Mouse (Mus musculus) stomach, embryonic 14.5 days (tissue): ENCODE results near the gene Ace. TPM values are rescaled to one million over a fixed set of nuclear protein-coding genes. Genes with fewer than 3 reads are reported as not detected.

Experiments
- ATAC-seq: fragments of 200-750 bp; cut with Nextera tagmentation; 2 replicates; pipeline ENCODE4 v1.8.0; 2017; ENCODE audit warnings: low read depth, moderate TSS enrichment; ENCODE audit not compliant: insufficient number of reproducible peaks, insufficient read depth, low FRiP score
- H3K27ac ChIP-seq: fragments of 300-500 bp; sonication (generic); 2 replicates; pipeline ENCODE4 v1.5.1; 2014; ENCODE audit warnings: mild to moderate bottlenecking, low read length, moderate library complexity, mixed read lengths
- H3K27me3 ChIP-seq: fragments of 300-500 bp; sonication (generic); 2 replicates; pipeline ENCODE4 v1.6.1; 2014; ENCODE audit warnings: low read length, control low read depth, mixed read lengths; ENCODE audit not compliant: control insufficient read depth, insufficient read depth
- H3K36me3 ChIP-seq: fragments of 300-500 bp; sonication (generic); 2 replicates; pipeline ENCODE4 v1.6.1; 2014; ENCODE audit warnings: mild to moderate bottlenecking, control low read depth, low read length, moderate library complexity, mixed read lengths; ENCODE audit not compliant: control insufficient read depth, insufficient read depth
- H3K4me1 ChIP-seq: fragments of 300-500 bp; sonication (generic); 2 replicates; pipeline ENCODE4 v1.6.1; 2014; ENCODE audit warnings: low read length, control low read depth, mixed read lengths; ENCODE audit not compliant: control insufficient read depth, insufficient read depth
- H3K4me2 ChIP-seq: fragments of 300-500 bp; sonication (generic); replicated peaks from 2 replicates; pipeline ENCODE4 v1.6.1; 2014; ENCODE audit warnings: low read depth, low read length, control low read depth
- H3K4me3 ChIP-seq: fragments of 300-500 bp; sonication (generic); 2 replicates; pipeline ENCODE4 v1.5.1; 2014; ENCODE audit warnings: low read depth, low read length, control low read depth
- H3K9ac ChIP-seq: fragments of 300-500 bp; sonication (generic); replicated peaks from 2 replicates; pipeline ENCODE4 v1.6.1; 2014; ENCODE audit warnings: low read depth, mild to moderate bottlenecking, control low read depth, low read length, moderate library complexity, mixed read lengths
- H3K9me3 ChIP-seq: fragments of 300-500 bp; sonication (generic); 2 replicates; pipeline ENCODE4 v1.6.1; 2016; ENCODE audit warnings: low read depth, low read length, control low read depth; ENCODE audit not compliant: control insufficient read depth
- WGBS: fragments of 180-500 bp; shearing (Covaris S2); extraction: QIAGEN DNeasy Blood & Tissue Kit; methylation state at CpG from one replicate; pipeline ENCODE4 v1.1.7; 2014; 5-methylcytosine and 5-hydroxymethylcytosine counted together
- polyA plus RNA-seq: library from polyadenylated mRNA; unstranded; fragments of >200 nt; fragmentation: Nextera tagmentation; extraction: Ambion mirVana; gene quantifications from 2 replicates; pipeline ENCODE4 v1.2.1, GENCODE M21; 2014

The Ace gene
- polyA plus RNA-seq, 1 experiment from 2014 or later: 0.72 TPM

DNA sequence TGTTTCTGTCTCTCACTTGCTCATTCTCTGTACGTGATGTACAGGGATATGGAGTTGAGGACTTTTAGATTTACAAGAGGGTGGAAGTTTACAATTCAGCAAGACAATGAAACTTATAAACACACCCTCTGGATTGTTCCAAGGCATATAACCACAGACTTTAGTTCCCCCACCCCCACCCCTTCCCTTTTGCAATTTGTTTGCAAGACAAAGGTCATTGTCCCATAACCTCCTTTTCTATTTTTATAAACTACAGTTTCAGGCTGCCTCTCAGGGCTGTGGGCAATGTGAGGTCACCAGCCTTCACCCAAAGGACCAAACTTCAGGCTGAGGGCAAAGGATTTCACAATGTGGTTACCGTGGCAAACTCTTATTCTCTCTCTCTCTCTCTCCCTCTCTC, 22.5 kb downstream of the Ace start:
- no peaks in the 10 kb centered on the region for H3K4me1 ChIP-seq
- H3K27me3 ChIP-seq: no peaks in the 10 kb centered on the region
- H3K9ac ChIP-seq: no peak overlapping the region
- no peak overlapping the region for H3K4me2 ChIP-seq
- no peak overlapping the region for H3K4me3 ChIP-seq
- no peak for ATAC-seq
- H3K36me3 ChIP-seq: no peaks in the 10 kb centered on the region
- H3K27ac ChIP-seq: no peak overlapping the region
- no peaks in the 10 kb centered on the region for H3K9me3 ChIP-seq
- 65% methylated on average over 2 of the region's 2 CpGs for WGBS

DNA sequence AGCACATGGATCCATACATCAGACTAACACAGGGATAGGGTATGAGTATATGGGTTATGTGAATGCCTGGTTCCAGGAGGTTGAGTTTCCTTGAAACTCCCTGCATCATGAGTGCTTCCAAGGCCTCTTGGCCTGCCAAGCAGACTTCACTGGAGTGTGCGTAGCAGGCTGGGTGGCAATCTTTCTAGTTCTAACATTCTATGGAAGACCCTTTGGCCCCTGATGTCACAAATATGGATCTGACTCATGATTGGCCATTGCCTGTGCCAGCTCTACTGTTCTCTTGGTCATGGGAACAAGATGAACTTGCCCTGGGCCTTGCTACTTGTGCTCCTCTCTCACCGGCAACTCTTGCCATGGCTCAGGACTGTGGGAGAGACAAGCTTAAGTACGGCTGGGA, 26.6 kb downstream of the Ace start, which contains the start of gene Ace3:
TSS of gene Ace3 (plus strand) at position 301 of the 400 bp plus-strand sequence.
- ATAC-seq: no peak
- Histone ChIP-seq H3K27me3 (no peaks in the 10 kb centered on the region), H3K36me3 (no peaks in the 10 kb centered on the region), H3K27ac (no peak within 1 kb of the TSS), H3K9ac (no peak within 1 kb of the TSS), H3K9me3 (no peaks in the 10 kb centered on the region), H3K4me1 (no peaks in the 10 kb centered on the region), H3K4me3 (no peak within 1 kb of the TSS), H3K4me2 (no peak within 1 kb of the TSS)
- WGBS: 98% methylated on average over 3 of the region's 3 CpGs

DNA sequence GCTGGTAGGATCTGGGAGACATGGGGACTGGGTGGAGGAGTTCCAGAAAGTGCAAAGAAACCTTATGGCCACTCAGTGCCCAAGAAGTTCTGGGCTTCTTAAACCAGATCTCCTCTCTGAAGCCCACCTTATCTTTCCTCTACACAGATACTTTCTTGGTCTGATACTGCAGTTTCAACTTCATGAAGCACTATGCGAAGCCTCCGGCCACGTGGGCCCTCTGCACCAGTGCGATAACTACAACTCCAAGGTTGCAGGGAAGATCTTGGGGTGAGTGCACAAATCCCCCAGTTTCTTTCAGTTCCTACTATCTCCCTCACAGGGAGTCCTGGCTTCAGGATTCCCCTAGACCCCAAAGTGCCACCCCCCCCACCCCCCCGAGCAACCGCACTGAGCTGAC, 32.3 kb downstream of the Ace start:
- Histone ChIP-seq H3K36me3 (no peaks in the 10 kb centered on the region), H3K27me3 (no peaks in the 10 kb centered on the region), H3K4me1 (no peaks in the 10 kb centered on the region), H3K4me3 (no peak overlapping the region), H3K9me3 (no peaks in the 10 kb centered on the region), H3K27ac (no peak overlapping the region), H3K9ac (no peak overlapping the region), H3K4me2 (no peak overlapping the region)
- 89% methylated on average over 6 of the region's 6 CpGs for WGBS
- ATAC-seq: no peak

DNA sequence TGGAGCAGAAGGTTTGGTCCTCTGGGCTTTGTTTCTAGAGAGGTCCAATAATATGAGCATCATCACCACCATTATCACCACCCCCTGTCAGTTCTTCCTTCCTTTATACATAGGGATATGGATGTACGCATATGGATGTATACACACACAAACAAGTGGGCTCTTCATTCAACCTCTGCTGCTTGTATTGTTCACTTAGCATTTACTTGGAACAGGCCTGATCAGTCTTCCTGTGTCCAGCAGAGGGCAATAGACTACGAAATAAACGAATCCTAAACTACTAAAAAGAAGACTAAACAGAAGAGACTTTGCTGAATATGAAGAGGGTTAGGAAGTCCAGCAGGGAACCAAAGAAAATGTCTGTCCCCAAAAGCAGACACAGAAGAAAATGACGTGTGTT, 34.0 kb downstream of the Ace start:
- Histone ChIP-seq H3K27me3 (no peaks in the 10 kb centered on the region), H3K4me1 (no peaks in the 10 kb centered on the region), H3K4me3 (no peak overlapping the region), H3K9me3 (no peaks in the 10 kb centered on the region), H3K27ac (no peak overlapping the region), H3K4me2 (no peak overlapping the region), H3K36me3 (no peaks in the 10 kb centered on the region), H3K9ac (no peak overlapping the region)
- WGBS: 50% methylated on average over 4 of the region's 4 CpGs
- no peak for ATAC-seq

DNA sequence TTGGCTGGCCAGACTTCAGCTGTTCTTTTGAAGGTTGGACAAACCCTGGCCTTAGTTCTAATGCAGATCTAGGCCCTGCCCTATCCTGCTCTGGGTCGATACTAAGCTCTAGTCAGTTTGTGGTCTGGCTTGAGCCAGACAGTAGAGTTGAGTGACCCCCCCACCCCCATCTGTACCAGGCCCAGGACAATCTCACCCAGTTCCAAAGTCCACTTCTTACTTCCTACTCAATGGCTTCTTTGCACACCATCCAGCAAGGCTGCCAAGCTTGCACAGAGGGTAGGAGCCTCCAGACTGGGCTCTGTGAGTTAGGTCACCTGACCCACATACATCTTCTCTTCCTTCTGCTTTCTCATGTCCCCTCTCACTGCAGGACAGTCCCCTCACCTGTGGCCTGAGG, 36.8 kb downstream of the Ace start:
- ATAC-seq: no peak
- Histone ChIP-seq H3K4me1 (no peaks in the 10 kb centered on the region), H3K9ac (no peak overlapping the region), H3K27ac (no peak overlapping the region), H3K36me3 (no peaks in the 10 kb centered on the region), H3K4me2 (no peak overlapping the region), H3K9me3 (no peaks in the 10 kb centered on the region), H3K27me3 (no peaks in the 10 kb centered on the region; the same call in 1 of the 2 replicates), H3K4me3 (no peak overlapping the region)
- WGBS: 77% methylated on average over 1 of the region's 1 CpGs

DNA sequence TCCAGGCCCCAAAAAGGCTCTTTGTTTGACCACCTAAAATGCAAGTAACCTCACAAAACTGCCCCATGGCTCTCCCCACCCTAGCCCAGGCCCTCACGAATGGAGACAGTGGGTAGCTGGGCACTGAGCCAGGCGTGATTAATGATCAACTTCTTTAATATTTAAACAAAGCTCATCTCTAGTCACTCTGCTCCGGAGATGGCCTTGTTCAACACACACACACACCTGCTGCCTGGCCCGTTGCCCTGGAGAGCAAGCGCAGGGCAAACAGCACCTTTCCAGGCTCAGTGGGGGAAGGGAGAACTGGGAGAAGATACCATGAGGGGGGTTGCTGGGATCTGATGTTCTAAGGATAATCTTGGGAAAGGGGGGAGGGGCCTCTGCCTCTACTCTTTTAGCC, 38.2 kb downstream of the Ace start:
- Histone ChIP-seq H3K4me2 (no peak overlapping the region), H3K9ac (no peak overlapping the region), H3K4me3 (no peak overlapping the region), H3K4me1 (no peaks in the 10 kb centered on the region), H3K27ac (no peak overlapping the region), H3K27me3 (no peaks in the 10 kb centered on the region; the same call in 1 of the 2 replicates), H3K9me3 (no peaks in the 10 kb centered on the region), H3K36me3 (no peaks in the 10 kb centered on the region)
- WGBS: 20% methylated on average over 5 of the region's 5 CpGs
- no peak for ATAC-seq

DNA sequence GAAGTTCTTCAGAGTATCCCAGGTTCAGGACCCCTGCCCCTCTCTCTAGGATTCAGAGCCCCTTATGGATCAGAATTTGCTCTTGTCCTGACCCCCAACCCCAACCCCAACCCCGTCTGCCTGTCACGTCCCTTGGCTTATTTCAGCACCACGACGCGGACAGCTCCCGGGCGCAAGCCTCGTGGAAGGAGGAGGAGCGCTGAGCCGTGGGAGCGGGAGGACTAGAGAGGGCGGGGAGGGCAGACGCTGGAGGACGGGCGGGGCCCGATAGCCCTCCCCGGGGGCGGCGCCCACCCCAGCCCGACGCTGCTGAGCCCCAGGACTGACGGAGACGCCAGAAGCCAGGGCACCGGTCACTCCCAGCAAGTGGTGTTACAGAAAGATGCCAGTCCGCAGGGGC, 40.1 kb downstream of the Ace start, which contains the start of gene Kcnh6:
TSS of gene Kcnh6 (plus strand) at position 304 of the 400 bp plus-strand sequence.
- no peak; the same call in 1 of the 2 replicates for ATAC-seq
- Histone ChIP-seq H3K27ac (no peak within 1 kb of the TSS), H3K4me3 (peak within 1 kb of the TSS; percentile 20; the same call in 1 of the 2 replicates), H3K4me2 (peak within 1 kb of the TSS; percentile 57), H3K9me3 (no peaks in the 10 kb centered on the region), H3K27me3 (no peaks in the 10 kb centered on the region; the same call in 1 of the 2 replicates), H3K4me1 (no peaks in the 10 kb centered on the region), H3K9ac (no peak within 1 kb of the TSS), H3K36me3 (no peaks in the 10 kb centered on the region)
- under 1% methylated on average over 25 of the region's 25 CpGs for WGBS

DNA sequence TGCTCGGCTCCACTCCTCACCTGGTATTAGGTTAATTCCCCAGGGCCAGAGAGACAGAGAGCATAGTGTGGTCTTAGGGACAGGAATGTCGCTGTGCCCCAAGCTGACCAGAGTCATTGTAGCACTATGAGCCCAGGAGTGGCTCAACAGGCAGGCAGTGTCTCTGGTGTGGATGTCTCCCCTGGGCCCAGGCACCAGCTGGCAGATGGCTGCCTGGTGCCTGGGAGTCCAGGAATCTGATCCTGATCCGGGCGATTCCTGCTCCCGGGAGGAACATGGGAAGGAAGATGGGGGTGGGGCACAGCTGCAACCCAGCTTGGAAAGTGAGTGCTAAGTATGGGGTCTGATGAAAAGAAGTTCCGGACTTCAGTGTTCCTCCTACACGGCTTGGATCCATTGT, 45.0 kb downstream of the Ace start:
- Histone ChIP-seq H3K4me3 (no peak overlapping the region), H3K36me3 (no peaks in the 10 kb centered on the region), H3K4me1 (no peaks in the 10 kb centered on the region), H3K27me3 (no peaks in the 10 kb centered on the region; the same call in 1 of the 2 replicates), H3K4me2 (no peak overlapping the region), H3K27ac (no peak overlapping the region), H3K9me3 (no peaks in the 10 kb centered on the region), H3K9ac (no peak overlapping the region)
- ATAC-seq: no peak
- WGBS: 46% methylated on average over 7 of the region's 7 CpGs

DNA sequence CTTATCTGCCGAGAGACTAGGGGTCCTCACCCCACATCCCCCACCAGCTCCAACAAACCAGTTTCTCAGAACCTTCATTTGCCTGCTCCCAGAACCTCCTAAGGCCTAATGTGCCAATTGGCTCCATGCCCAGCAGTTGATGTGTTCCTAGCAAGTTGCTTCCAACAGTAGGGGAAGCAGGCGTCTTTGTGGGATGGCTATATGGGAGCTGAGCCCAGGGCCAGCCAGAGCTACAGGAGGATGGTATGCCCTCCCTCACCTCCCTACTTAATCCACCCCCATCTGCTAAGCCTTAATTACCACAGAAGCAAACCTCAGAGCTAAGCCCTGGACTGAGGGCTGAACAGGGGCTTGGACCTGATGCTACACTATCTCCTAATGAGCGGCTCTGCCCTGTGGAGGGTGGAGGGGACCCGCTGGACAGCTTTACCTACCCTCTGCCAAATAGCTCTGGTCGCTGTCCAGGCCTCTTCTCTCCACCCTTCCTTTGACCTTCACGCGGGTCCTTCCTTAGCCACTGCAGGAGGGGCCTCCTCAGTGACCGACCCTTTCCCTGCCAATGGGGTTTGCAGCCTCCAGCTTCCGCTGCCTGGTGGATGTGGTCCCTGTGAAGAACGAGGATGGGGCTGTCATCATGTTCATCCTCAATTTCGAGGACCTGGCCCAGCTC, 45.9 kb downstream of the Ace start:
- H3K4me3 ChIP-seq: no peak overlapping the region
- H3K36me3 ChIP-seq: no peaks in the 10 kb centered on the region
- ATAC-seq: no peak
- no peak overlapping the region for H3K9ac ChIP-seq
- H3K4me2 ChIP-seq: no peak overlapping the region
- no peak overlapping the region for H3K27ac ChIP-seq
- 59% methylated on average over 11 of the region's 11 CpGs for WGBS
- H3K4me1 ChIP-seq: no peaks in the 10 kb centered on the region
- H3K9me3 ChIP-seq: no peaks in the 10 kb centered on the region
- no peaks in the 10 kb centered on the region; the same call in 1 of the 2 replicates for H3K27me3 ChIP-seq
